Mouse (Mus musculus): Measurements from ENCODE around the gene Ctnna3.

GRCm38 (mm10) chr10:63886449-63887088 lies 456.7 kb downstream of the Ctnna3 start:
- TF ChIP-seq CTCF (IDR thresholded peaks at IDR 0.05; ENCODE audit: control insufficient read depth, insufficient read depth, insufficient read length) (no peak), CEBPB (IDR thresholded peaks at IDR 0.05; ENCODE audit: low read depth) (no peak)
